Comparison of ENCODE assay signal across 9 mouse cellular contexts in genomic region chr3:137753257-137753654, GRCm38 (mm10).
DNase-seq lines count a peak whose midpoint lies in the region; ATAC-seq and TF ChIP-seq lines count a peak whose summit lies in the region.
"Had no signal": no experiment of that assay in that cellular context is flagged by ENCODE, and none has a peak within 500 bp of the region (broad histone marks: within the 10 kb centered on the region; RNA-seq: fewer than 3 reads in every experiment).

No protein-coding gene starts in this region.

- peak overlapping the region; percentile 73 for H3K4me2 ChIP-seq in heart, embryonic 13.5 days
- no peak overlapping the region for H3K4me2 ChIP-seq in hindbrain, embryonic 11.5 days (replicated peaks; ENCODE audit: low read depth, low read length)

- no peaks in the 10 kb centered on the region for H3K79me2 ChIP-seq in MEL (ENCODE audit: control insufficient read depth, insufficient read depth, low read length, poor library complexity)

- DNase-seq in heart, adult 8-10 months (ENCODE audit: low spot score): no peak
- no peak for DNase-seq in MEL (ENCODE audit: low read depth, low spot score)
- DNase-seq in hindbrain, embryonic 11.5 days (ENCODE audit: low spot score): no peak
- no peak for DNase-seq in spleen, postnatal 36 days (ENCODE audit: low spot score in 2 of 2)
- no peak for DNase-seq in testis, postnatal 14 days (ENCODE audit: low spot score)
- DNase-seq in right cerebral cortex, adult 2 months (ENCODE audit: low spot score in 2 of 2): no peak

- TF ChIP-seq RAD21 in MEL (IDR thresholded peaks at IDR 0.05; ENCODE audit: low read depth, low read length): no peak

- ATAC-seq in heart, embryonic 13.5 days (ENCODE audit: extremely low read depth, insufficient number of reproducible peaks, low FRiP score, low TSS enrichment): no peak
- peak; percentile 25; the same call in 1 of the 2 replicates for ATAC-seq in hindbrain, embryonic 11.5 days (ENCODE audit: low FRiP score)
- ATAC-seq in megakaryocyte, adult 5-6 weeks (ENCODE audit: poor library complexity, severe bottlenecking): peak; percentile 6; the same call in 1 of the 2 replicates

- no peak for TF ChIP-seq POLR2A in MEL (IDR thresholded peaks at IDR 0.05; ENCODE audit: control insufficient read depth in 1 of 2, insufficient read depth in 1 of 2, low read depth in 1 of 2, low read length in 2 of 2, poor library complexity in 1 of 2)

- H3K36me3 ChIP-seq in heart, embryonic 13.5 days: no peaks in the 10 kb centered on the region
- no peaks in the 10 kb centered on the region for H3K36me3 ChIP-seq in MEL (ENCODE audit: control insufficient read depth in 1 of 2, insufficient read depth in 2 of 2, low read length in 2 of 2)
- no peaks in the 10 kb centered on the region for H3K36me3 ChIP-seq in hindbrain, embryonic 11.5 days (ENCODE audit: control insufficient read depth, insufficient read depth, low read length)

- WGBS in heart, embryonic 13.5 days: 45% methylated on average over 7 of the region's 7 CpGs
- WGBS in hindbrain, embryonic 11.5 days: 79% methylated on average over 7 of the region's 7 CpGs

- peak overlapping the region; percentile 50 for H3K4me3 ChIP-seq in heart, embryonic 13.5 days
- H3K4me3 ChIP-seq in MEL (ENCODE audit: control insufficient read depth in 1 of 2, insufficient read depth in 1 of 2, low read depth in 2 of 2, low read length in 2 of 2): peak overlapping the region; percentile 43 to 47; a peak in 3 of 4 replicates
- no peak overlapping the region for H3K4me3 ChIP-seq in hindbrain, embryonic 11.5 days (ENCODE audit: low read depth, low read length)
- H3K4me3 ChIP-seq: erythroblast, embryonic 14.5 days had no signal

- peak overlapping the region; percentile 73 for H3K9ac ChIP-seq in heart, embryonic 13.5 days
- H3K9ac ChIP-seq in MEL (ENCODE audit: control insufficient read depth, low read depth, low read length, poor library complexity, severe bottlenecking): peak overlapping the region; percentile 43
- H3K9ac ChIP-seq in hindbrain, embryonic 11.5 days (ENCODE audit: low read depth, low read length): no peak overlapping the region

- peaks cover 13% of the 10 kb centered on the region for H3K4me1 ChIP-seq in heart, embryonic 13.5 days
- H3K4me1 ChIP-seq in MEL (ENCODE audit: control insufficient read depth in 1 of 2, insufficient read depth in 2 of 2, low read length in 2 of 2): 0 out of 4 replicates have a peak, but pooled peaks cover 0 to 2% of the 10 kb centered on the region in 2 experiments
- H3K4me1 ChIP-seq in hindbrain, embryonic 11.5 days (replicated peaks; ENCODE audit: control insufficient read depth, insufficient read depth, low read length): no peaks in the 10 kb centered on the region

- TF ChIP-seq EP300 in MEL (IDR thresholded peaks at IDR 0.05; ENCODE audit: low read depth in 1 of 2, low read length in 2 of 2): no peak

- TF ChIP-seq CTCF in MEL (IDR thresholded peaks at IDR 0.05 in 2 of 3, conservative IDR thresholded peaks at IDR 0.05 in 1 of 3; ENCODE audit: control insufficient read depth in 1 of 3, insufficient read depth in 1 of 3, low read depth in 2 of 3, low read length in 3 of 3, poor library complexity in 1 of 3, severe bottlenecking in 1 of 3): no peak

- peak overlapping the region; percentile 4; the same call in 1 of the 2 replicates for H3K27ac ChIP-seq in heart, embryonic 13.5 days (replicated peaks)
- no peak overlapping the region for H3K27ac ChIP-seq in MEL (ENCODE audit: control insufficient read depth, low read depth, low read length)
- H3K27ac ChIP-seq in hindbrain, embryonic 11.5 days (ENCODE audit: low read depth, low read length): no peak overlapping the region

- H3K27me3 ChIP-seq in heart, embryonic 13.5 days (replicated peaks): no peaks in the 10 kb centered on the region
- H3K27me3 ChIP-seq in MEL (ENCODE audit: control insufficient read depth in 1 of 2, insufficient read depth in 2 of 2, low read length in 2 of 2): peaks cover 0 to 7% of the 10 kb centered on the region in 2 experiments; a peak in 2 of 4 replicates
- no peaks in the 10 kb centered on the region for H3K27me3 ChIP-seq in hindbrain, embryonic 11.5 days (ENCODE audit: control insufficient read depth, insufficient read depth, low read length)

- 0 out of 2 replicates have a peak, but pooled peaks cover 4% of the 10 kb centered on the region for H3K9me3 ChIP-seq in heart, embryonic 13.5 days
- H3K9me3 ChIP-seq in MEL (replicated peaks; ENCODE audit: insufficient read depth, low read length): no peaks in the 10 kb centered on the region
- H3K9me3 ChIP-seq in hindbrain, embryonic 11.5 days (ENCODE audit: control insufficient read depth, low read length): no peaks in the 10 kb centered on the region

TF ChIP-seq in MEL, 35 proteins besides CTCF, POLR2A, EP300 and RAD21:
- no peak for TF ChIP-seq E2F4 (IDR thresholded peaks at IDR 0.05; ENCODE audit: borderline replicate concordance, low read depth, low read length)
- TF ChIP-seq MAX (IDR thresholded peaks at IDR 0.05; ENCODE audit: low read length): no peak
- TF ChIP-seq KAT2A (conservative IDR thresholded peaks at IDR 0.05; ENCODE audit: low read depth, low read length): no peak
- no peak for TF ChIP-seq HCFC1 (IDR thresholded peaks at IDR 0.05; ENCODE audit: low read depth, low read length)
- no peak for TF ChIP-seq RCOR1 (IDR thresholded peaks at IDR 0.05; ENCODE audit: low read depth, low read length)
- no peak for TF ChIP-seq POLR2AphosphoS5 (IDR thresholded peaks at IDR 0.05; ENCODE audit: borderline replicate concordance, low read depth, low read length)
- no peak for TF ChIP-seq NRF1 (IDR thresholded peaks at IDR 0.05; ENCODE audit: insufficient read depth, low read depth, low read length, poor library complexity, severe bottlenecking)
- no peak for TF ChIP-seq MYC (IDR thresholded peaks at IDR 0.05; ENCODE audit: low read depth, low read length)
- TF ChIP-seq POLR2AphosphoS2 (IDR thresholded peaks at IDR 0.05; ENCODE audit: low read length): no peak
- no peak for TF ChIP-seq MAFK (IDR thresholded peaks at IDR 0.05; ENCODE audit: borderline replicate concordance, low read depth, low read length)
- TF ChIP-seq ZMIZ1 (IDR thresholded peaks at IDR 0.05; ENCODE audit: low read depth, low read length): no peak
TF ChIP-seq in MEL: peak in this region for 0.
